Mouse (Mus musculus): ENCODE measurements at regions not wholly inside any gene's neighbourhood (a gene's known extent, or its start where the extent isn't known, plus 50 kb on each side); places are given as distances from the start of the nearest gene placed in this dataset.
A peak's percentile ranks its signal among the peaks of the same experiment; 100 is the strongest.

DNA sequence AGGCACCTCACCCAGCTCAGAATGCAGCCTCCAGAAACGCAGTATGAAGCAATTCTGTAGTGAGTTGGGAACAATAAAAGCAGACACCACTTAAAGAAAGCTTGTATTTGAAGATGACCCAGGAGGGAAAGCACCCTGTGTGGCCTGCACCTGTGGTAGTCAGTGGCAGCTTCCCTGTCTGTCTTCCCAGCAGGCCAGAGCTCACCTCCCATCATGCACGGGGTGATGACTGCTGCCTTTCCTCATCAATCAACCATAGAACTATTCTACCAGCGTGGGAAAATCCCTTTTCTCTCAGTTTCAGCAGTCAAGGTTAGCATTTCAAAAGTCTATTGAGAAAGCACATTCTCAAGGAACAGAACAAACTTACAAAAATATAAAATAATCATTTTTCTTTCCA lies 160.0 kb downstream of the Cog6 start:
- no peak overlapping the region for H3K4me3 ChIP-seq
- no peaks in the 10 kb centered on the region for H3K36me3 ChIP-seq (replicated peaks)
- H3K27me3 ChIP-seq (replicated peaks), result no peaks in the 10 kb centered on the region
- no peaks in the 10 kb centered on the region for H3K4me1 ChIP-seq
- H3K9me3 ChIP-seq, result no peaks in the 10 kb centered on the region
- WGBS, result 49% methylated on average over 3 of the region's 3 CpGs
- H3K9ac ChIP-seq, result no peak overlapping the region
- H3K27ac ChIP-seq, result no peak overlapping the region
- no peak overlapping the region for H3K4me2 ChIP-seq
- ATAC-seq (replicated peaks), result no peak

DNA sequence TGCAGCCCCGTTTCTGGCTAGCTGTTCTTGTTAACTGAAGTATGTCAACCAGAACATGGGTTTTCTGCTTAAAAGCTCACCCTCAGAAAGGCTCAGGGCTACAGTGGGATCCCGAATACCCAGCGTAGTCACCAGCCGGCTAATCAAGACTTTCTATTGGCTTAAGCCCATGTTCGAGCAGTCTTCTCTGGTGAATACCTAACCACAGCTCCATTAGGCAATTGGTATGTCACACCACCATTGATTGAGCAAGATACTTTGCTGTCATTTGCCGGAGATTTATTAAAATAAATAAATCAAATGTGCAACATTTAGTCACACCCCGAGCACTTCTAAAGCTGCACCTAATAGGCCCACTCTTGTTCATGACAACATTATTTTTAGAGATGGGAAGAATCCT lies 162.5 kb downstream of the Cog6 start:
- 94% methylated on average over 7 of the region's 7 CpGs for WGBS
- ATAC-seq (replicated peaks), result no peak

DNA sequence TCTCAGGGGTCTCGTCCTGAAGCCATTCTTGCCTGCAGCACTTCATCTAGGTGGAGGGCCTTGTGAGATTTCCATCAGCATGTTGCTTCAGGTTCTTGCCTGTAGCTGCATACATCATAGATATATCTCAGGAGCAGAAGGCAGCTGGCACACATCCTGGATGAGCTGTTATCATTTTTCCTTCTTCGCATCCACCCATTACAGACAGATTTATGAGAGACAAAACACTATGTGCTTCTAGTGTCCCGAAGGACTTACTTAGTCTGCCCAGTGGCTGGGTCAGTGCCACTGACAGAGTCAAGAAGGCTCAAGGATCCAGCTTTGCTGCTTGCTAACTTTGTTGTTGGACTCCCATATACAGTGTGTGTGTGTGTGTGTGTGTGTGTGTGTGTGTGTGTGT lies 163.9 kb downstream of the Cog6 start:
- Histone ChIP-seq H3K4me1 (no peaks in the 10 kb centered on the region), H3K27me3 (replicated peaks) (no peaks in the 10 kb centered on the region), H3K4me3 (no peak overlapping the region), H3K36me3 (replicated peaks) (no peaks in the 10 kb centered on the region), H3K4me2 (no peak overlapping the region), H3K27ac (no peak overlapping the region), H3K9me3 (no peaks in the 10 kb centered on the region), H3K9ac (no peak overlapping the region)
- WGBS, result 91% methylated on average over 3 of the region's 3 CpGs
- ATAC-seq (replicated peaks), result no peak

More for the DNA sequence above, 162.5 kb downstream of the Cog6 start:
- no peak overlapping the region for H3K9ac ChIP-seq
- H3K9me3 ChIP-seq, result no peaks in the 10 kb centered on the region
- H3K27me3 ChIP-seq (replicated peaks), result no peaks in the 10 kb centered on the region
- H3K36me3 ChIP-seq (replicated peaks), result no peaks in the 10 kb centered on the region
- H3K4me1 ChIP-seq, result no peaks in the 10 kb centered on the region
- no peak overlapping the region for H3K27ac ChIP-seq
- no peak overlapping the region for H3K4me3 ChIP-seq
- H3K4me2 ChIP-seq, result no peak overlapping the region

DNA sequence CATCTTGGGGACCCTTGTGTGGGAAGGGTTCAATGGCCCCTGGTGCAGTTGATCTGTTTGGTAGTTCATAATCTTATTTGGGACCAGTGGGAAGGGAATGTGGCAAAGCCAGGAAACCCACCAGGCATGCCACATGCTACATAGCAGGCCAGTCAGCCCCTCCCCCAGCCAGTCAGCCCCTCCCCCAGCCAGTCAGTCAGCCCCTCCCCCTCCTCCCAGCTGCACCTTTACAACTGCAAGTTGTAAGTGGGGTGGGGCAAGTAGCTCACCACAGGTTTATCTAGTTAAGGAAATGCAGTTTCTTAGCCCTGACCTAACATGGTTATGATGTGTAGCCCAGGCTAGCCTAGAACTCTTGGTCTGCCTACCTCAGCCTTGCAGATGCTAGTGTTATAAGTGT lies 171.9 kb downstream of the Cog6 start:
- 0 out of 2 replicates have a peak, but pooled peaks cover 3% of the 10 kb centered on the region for H3K27me3 ChIP-seq (replicated peaks)
- H3K4me3 ChIP-seq, result no peak overlapping the region
- no peak overlapping the region for H3K27ac ChIP-seq
- no peak overlapping the region for H3K4me2 ChIP-seq
- no peaks in the 10 kb centered on the region for H3K4me1 ChIP-seq
- no peaks in the 10 kb centered on the region for H3K36me3 ChIP-seq (replicated peaks)
- no peaks in the 10 kb centered on the region for H3K9me3 ChIP-seq
- no peak for ATAC-seq (replicated peaks)
- no peak overlapping the region for H3K9ac ChIP-seq

DNA sequence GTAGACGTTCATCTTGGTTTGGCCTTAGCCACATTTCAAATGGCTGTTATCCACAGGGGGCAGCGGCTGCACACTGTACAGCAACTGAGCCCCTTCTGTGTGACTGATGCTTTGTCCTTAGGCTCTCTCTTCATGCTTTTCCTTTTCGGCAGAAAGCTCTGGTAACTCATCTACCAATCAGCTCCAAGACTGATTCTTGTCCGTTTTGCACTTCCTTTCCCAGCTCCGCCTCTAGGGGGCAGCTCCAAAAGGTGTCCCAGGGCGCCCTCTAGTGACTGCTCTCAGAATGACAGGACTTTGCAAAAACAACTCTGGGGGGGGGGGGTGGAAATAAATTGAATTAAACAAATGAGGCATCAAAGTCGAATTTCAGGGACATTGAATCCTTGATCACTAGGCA lies 173.0 kb downstream of the Cog6 start:
- H3K9ac ChIP-seq, result no peak overlapping the region
- H3K4me3 ChIP-seq, result no peak overlapping the region
- H3K4me1 ChIP-seq, result no peaks in the 10 kb centered on the region
- 29% methylated on average over 7 of the region's 7 CpGs for WGBS
- H3K27ac ChIP-seq, result no peak overlapping the region
- H3K27me3 ChIP-seq (replicated peaks), result 0 out of 2 replicates have a peak, but pooled peaks cover 3% of the 10 kb centered on the region
- H3K9me3 ChIP-seq, result no peaks in the 10 kb centered on the region
- no peaks in the 10 kb centered on the region for H3K36me3 ChIP-seq (replicated peaks)
- ATAC-seq (replicated peaks), result no peak
- H3K4me2 ChIP-seq, result no peak overlapping the region

DNA sequence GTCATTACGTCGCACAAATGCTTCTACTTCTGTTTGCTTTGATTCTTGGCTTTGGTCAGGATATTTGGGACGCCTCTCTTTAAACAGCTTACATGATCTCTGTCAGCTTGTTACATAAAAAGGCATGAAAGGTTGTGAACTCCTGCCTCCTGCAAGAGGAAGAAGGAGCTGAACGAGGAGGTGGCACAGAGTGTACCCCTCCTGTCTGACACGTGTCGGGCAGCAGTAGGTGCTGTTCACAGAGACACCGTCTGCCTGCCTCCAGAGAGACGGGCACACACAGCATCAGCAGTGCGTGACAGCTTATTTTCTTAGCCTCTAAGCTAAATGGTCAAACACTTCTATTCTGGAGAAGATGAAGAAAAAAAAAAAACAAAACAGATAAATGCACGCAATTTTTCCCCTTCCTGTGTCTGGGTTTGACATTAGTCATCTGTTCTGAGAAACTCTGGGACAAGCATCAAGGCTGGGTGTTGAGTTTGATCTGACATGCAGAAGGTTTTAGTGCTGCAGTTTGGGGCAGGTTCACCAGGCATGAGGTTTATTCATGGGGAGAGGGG lies 174.1 kb downstream of the Cog6 start:
- 74% methylated on average over 10 of the region's 10 CpGs for WGBS
- ATAC-seq (replicated peaks), result no peak
- no peak overlapping the region for H3K27ac ChIP-seq
- H3K4me2 ChIP-seq, result no peak overlapping the region
- H3K36me3 ChIP-seq (replicated peaks), result no peaks in the 10 kb centered on the region
- H3K9me3 ChIP-seq, result no peaks in the 10 kb centered on the region
- 0 out of 2 replicates have a peak, but pooled peaks cover 3% of the 10 kb centered on the region for H3K27me3 ChIP-seq (replicated peaks)
- no peak overlapping the region for H3K9ac ChIP-seq
- H3K4me1 ChIP-seq, result peaks cover 5% of the 10 kb centered on the region
- H3K4me3 ChIP-seq, result no peak overlapping the region

DNA sequence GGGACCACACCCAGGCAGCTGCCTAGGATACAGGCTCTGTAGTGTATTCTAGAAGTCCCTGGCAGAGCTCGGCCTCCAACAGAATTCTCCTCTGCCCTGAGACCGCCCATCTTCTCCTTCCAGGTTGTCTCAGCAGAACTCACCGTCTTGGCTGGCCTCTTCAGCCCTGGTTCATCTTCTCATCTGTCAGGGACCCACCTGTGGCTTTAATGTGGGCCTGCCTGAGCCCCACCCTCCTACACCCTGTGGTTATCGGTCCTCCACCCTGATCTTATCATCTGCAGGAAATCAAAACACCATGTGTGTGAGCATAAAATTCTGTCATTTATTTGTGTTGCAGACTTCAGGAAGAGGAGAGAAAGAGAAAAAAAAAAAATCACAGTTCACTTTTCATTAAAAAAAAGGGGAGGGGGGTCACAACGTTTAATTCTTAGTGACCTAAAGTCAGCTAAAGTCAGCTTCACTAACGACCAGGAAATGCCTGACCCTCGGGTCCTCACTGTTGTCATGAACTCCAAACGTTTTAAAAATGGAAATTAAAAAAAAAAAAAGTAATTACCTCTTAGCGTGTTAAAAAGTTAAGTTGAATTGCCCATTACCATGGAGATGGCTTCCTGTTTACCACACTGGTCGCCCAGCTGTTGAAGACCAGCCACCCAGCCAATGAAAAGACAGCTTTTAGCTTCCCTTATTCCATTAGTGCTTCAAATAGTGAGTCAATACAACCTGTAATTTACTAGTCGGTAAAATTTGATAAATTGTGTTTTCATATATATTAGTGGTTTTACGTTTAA lies 176.7 kb downstream of the Cog6 start:
- H3K9me3 ChIP-seq, result no peaks in the 10 kb centered on the region
- no peak for ATAC-seq (replicated peaks)
- H3K4me2 ChIP-seq, result no peak overlapping the region
- 70% methylated on average over 12 of the region's 12 CpGs for WGBS
- no peak overlapping the region for H3K27ac ChIP-seq
- no peak overlapping the region for H3K4me3 ChIP-seq
- H3K27me3 ChIP-seq (replicated peaks), result 0 out of 2 replicates have a peak, but pooled peaks cover 6% of the 10 kb centered on the region
- no peak overlapping the region for H3K9ac ChIP-seq
- peaks cover 12% of the 10 kb centered on the region for H3K4me1 ChIP-seq
- H3K36me3 ChIP-seq (replicated peaks), result no peaks in the 10 kb centered on the region

DNA sequence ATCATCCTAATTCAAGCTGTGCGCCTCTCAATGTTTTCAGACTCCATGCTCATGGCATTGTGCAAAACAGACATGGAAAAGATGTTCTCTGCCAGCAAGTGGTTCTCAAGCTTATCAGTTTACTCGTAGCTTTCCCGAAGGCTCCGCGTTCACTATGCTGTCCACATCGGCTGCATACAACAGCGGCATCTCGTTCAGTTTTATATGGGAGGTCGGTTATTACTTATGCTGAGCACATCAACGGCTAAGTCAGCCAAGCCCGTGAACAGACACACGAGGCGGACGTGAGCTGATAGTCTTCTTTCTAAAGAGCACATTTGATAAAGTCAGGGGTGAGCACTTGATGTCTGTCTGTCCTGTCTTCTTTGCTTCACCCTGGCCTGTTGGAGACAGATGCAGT lies 179.0 kb downstream of the Cog6 start:
- H3K9me3 ChIP-seq, result no peaks in the 10 kb centered on the region
- 0 out of 2 replicates have a peak, but pooled peaks cover 6% of the 10 kb centered on the region for H3K27me3 ChIP-seq (replicated peaks)
- H3K4me2 ChIP-seq, result peak overlapping the region; percentile 16; the same call in 1 of the 2 replicates
- 40% methylated on average over 14 of the region's 14 CpGs for WGBS
- H3K36me3 ChIP-seq (replicated peaks), result no peaks in the 10 kb centered on the region
- H3K9ac ChIP-seq, result no peak overlapping the region
- no peak overlapping the region for H3K4me3 ChIP-seq
- ATAC-seq (replicated peaks), result no peak
- H3K4me1 ChIP-seq, result peaks cover 12% of the 10 kb centered on the region
- no peak overlapping the region for H3K27ac ChIP-seq

DNA sequence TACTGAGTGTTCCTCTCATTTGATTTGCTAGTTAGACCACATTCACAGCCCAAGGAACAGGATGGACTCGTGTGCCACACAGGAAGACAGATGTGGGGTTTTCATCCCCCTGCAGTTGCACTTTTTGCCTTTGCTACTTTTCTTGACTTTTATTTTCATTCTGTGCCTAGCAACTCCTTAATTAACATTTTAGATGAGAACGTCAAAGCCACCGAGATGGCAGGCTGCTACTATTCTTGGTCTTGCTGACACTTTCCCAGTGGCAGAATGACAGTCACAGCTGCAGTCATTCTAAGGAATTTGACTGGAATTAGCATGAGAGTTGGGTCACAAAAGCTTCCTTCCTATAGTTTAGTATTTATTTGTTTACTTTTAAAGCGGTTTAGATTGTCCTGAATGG lies 179.5 kb downstream of the Cog6 start:
- Histone ChIP-seq H3K36me3 (replicated peaks) (no peaks in the 10 kb centered on the region), H3K27ac (no peak overlapping the region), H3K4me1 (peaks cover 12% of the 10 kb centered on the region), H3K4me2 (no peak overlapping the region; the same call in 1 of the 2 replicates), H3K9ac (no peak overlapping the region), H3K4me3 (no peak overlapping the region), H3K9me3 (no peaks in the 10 kb centered on the region), H3K27me3 (replicated peaks) (0 out of 2 replicates have a peak, but pooled peaks cover 5% of the 10 kb centered on the region)
- WGBS, result 19% methylated on average over 4 of the region's 4 CpGs
- no peak for ATAC-seq (replicated peaks)

DNA sequence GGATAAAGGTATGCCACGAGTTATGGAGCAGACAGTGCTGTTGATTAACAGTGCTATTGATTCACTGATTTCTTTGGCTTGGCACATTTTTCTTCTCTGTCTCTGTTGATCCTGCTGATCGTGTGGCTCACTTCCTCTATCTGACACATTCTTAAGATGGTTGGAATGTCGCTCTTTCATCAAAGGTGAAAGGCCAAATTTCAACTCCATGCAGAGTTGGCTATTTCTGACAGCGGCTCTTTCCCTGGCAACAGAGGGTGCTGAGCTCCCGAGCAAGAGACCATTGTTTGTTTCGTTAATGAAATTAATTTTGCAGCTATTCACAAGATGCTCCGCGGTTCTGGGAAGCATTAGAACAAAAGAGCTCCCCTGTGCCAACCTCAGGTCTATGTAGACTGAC lies 180.3 kb downstream of the Cog6 start:
- Histone ChIP-seq H3K4me2 (no peak overlapping the region), H3K27me3 (replicated peaks) (0 out of 2 replicates have a peak, but pooled peaks cover 3% of the 10 kb centered on the region), H3K9ac (no peak overlapping the region), H3K9me3 (no peaks in the 10 kb centered on the region), H3K4me1 (peaks cover 12% of the 10 kb centered on the region), H3K36me3 (replicated peaks) (no peaks in the 10 kb centered on the region), H3K4me3 (no peak overlapping the region), H3K27ac (no peak overlapping the region)
- no peak for ATAC-seq (replicated peaks)
- 15% methylated on average over 8 of the region's 8 CpGs for WGBS

DNA sequence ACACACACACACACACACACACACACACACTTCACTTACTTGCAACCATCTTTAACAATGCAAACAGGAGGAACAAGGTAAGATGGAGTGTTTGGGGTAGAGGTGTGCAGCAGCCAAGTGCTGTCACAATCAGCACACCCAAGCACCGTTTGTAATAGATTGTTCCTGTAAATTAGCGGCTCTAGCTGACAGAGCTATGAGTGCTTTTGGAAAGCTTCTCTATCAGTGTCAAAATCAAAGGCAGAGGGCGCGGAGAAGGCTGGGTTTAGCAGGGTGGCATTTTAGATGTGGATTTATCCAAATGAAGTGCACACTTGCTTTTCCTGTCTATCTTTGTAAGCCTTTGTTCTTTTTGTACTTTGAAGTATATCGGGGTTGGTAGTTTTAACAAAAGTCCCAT lies 184.6 kb downstream of the Cog6 start:
- no peak overlapping the region for H3K27ac ChIP-seq
- no peak overlapping the region for H3K4me3 ChIP-seq
- no peak overlapping the region for H3K4me2 ChIP-seq
- peaks cover 2% of the 10 kb centered on the region; the same call in 1 of the 2 replicates for H3K4me1 ChIP-seq
- H3K9ac ChIP-seq, result no peak overlapping the region
- H3K36me3 ChIP-seq (replicated peaks), result no peaks in the 10 kb centered on the region
- 80% methylated on average over 5 of the region's 5 CpGs for WGBS
- 0 out of 2 replicates have a peak, but pooled peaks cover 3% of the 10 kb centered on the region for H3K27me3 ChIP-seq (replicated peaks)
- no peaks in the 10 kb centered on the region for H3K9me3 ChIP-seq
- ATAC-seq (replicated peaks), result no peak

DNA sequence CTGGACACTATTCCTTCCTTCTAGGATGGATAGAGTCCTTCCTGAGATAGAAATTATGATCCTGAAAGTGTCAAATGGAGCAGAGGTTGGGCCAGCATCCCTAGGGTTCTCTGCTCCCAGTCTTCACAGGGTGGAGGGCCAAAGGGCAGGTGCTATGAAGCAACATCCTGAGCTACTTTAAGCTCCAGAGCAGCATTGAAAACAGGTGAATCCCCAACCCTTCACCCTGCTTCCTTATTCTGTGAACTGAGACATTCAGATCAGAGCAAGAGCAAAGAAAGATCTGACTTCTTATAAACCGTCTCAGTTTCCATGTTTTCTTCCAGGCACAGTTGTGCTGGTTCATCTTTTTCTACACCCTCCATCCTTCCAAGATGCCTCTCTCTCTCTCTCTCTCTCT lies 185.1 kb downstream of the Cog6 start:
- WGBS, result 89% methylated on average over 1 of the region's 1 CpGs

DNA sequence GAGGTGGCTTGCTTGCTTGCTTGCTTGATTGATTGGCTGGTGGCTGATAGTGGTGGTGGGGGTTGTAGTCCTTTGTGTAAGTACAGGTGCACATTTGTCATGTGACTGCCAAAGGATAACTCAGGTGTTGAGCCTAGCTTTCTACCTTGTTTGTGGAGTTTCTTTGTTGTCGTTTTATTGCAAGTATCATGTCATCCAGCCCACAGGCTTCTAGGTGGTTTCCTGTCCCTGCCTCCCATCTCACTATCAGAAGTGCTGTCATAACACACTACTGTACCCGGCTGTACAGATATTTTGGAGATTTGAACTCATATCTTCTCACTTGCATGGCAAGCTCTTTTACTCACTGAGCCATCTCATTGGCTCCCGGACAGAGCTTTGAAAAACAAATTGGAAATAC lies 186.9 kb downstream of the Cog6 start:
- Histone ChIP-seq H3K4me2 (no peak overlapping the region), H3K9me3 (no peaks in the 10 kb centered on the region), H3K36me3 (replicated peaks) (no peaks in the 10 kb centered on the region), H3K27me3 (replicated peaks) (no peaks in the 10 kb centered on the region), H3K27ac (no peak overlapping the region), H3K9ac (no peak overlapping the region), H3K4me3 (no peak overlapping the region), H3K4me1 (no peaks in the 10 kb centered on the region)
- ATAC-seq (replicated peaks), result no peak
- 89% methylated on average over 3 of the region's 3 CpGs for WGBS

More for the DNA sequence above, 185.1 kb downstream of the Cog6 start:
- Histone ChIP-seq H3K4me1 (no peaks in the 10 kb centered on the region), H3K27me3 (replicated peaks) (0 out of 2 replicates have a peak, but pooled peaks cover 3% of the 10 kb centered on the region), H3K36me3 (replicated peaks) (no peaks in the 10 kb centered on the region), H3K4me2 (no peak overlapping the region), H3K4me3 (no peak overlapping the region), H3K9ac (no peak overlapping the region), H3K27ac (no peak overlapping the region), H3K9me3 (no peaks in the 10 kb centered on the region)
- no peak for ATAC-seq (replicated peaks)

All from midbrain, embryonic 15.5 days (tissue).